Mouse (Mus musculus) stomach, postnatal 0 days (tissue): ENCODE results near the gene Haao.

Experiments used
- CTCF ChIP-seq: IDR thresholded peaks from 2 replicates; pipeline ENCODE4 v1.5.1; 2016; ENCODE audit warnings: antibody characterized with exemption, low read depth, mild to moderate bottlenecking, moderate library complexity
- EP300 ChIP-seq: optimal IDR thresholded peaks from 2 replicates; pipeline ENCODE3; 2016; ENCODE audit warnings: antibody characterized with exemption

DNA sequence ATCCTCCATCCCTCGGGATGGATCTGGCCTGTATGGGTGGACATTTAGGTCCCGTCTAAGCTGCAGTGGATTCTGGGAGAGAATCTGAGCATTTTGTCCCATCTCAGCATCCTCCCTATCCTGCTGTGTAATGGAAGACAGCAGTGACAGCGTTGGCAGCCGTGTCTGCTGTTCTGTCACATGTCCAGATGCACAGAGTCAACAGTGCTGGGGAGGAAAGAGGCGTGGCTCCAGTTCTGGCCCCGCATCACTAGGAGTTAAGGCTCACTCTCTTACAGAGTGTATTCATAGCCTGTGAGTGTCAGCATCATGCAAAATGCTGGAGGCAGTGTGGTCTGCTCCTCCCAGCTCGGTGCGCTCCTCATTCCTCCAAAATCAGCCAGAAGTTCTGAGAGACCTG lies 28.3 kb downstream of the Haao start:
- no peak for TF ChIP-seq CTCF
- no peak for TF ChIP-seq EP300
